Mouse (Mus musculus) mature B cell (primary cell): ENCODE results near the gene Plekha7.

Source experiments
- in situ Hi-C: fragments of 300-500 bp; cut with MboI; formaldehyde crosslinking; loops from 2 replicates; pipeline ENCODE4 v1.14.3; 2019

The Plekha7 gene

DNA sequence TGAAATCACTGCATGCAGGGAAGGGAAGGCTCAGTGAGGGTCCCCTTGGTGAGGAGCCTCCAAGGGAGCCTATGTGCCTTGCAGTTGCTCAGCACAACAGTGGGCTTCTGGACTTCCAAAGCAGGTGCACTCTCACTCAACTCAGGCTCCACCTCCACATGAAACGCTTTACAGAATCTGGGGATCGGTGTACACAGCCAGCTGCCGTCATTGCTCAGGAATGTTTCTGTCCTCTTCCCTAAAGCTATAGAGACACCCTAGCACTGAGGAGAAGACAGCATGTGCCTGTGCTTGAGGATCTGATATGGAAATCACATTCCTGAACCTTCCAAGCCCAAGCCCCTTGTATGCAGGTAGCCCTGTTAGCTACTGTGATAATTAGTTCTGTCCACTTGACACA lies 120.7 kb downstream of the Plekha7 start:
- in situ Hi-C loops, result no loop called here

DNA sequence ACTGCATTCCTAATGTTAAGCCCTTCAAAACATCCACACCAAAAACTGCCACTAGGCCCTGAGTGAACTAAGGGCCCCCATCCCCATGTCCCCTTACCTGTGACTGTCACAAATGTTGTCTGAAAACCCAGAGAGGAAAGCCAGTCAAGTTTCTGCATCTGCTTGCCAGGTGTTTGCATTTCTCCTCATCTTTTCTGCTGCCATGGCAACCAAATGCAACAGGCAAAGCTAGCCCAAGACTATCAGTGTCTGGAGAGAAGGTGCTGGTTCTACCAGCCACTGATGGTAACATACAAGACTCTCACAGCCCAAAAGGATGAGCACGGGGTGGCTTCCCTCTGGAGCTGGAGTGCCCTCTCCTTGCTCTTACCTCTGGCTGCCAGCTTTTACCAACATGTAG lies 121.3 kb downstream of the Plekha7 start:
- in situ Hi-C loops, result no loop called here

GRCm38 (mm10) chr7:116186156-116186555 lies 122.0 kb downstream of the Plekha7 start:
- in situ Hi-C loops, result no loop called here

- in situ Hi-C loops, result no loop called here
Measured at GRCm38 (mm10) chr7:116184358-116185057, 123.7 kb downstream of the Plekha7 start.

DNA sequence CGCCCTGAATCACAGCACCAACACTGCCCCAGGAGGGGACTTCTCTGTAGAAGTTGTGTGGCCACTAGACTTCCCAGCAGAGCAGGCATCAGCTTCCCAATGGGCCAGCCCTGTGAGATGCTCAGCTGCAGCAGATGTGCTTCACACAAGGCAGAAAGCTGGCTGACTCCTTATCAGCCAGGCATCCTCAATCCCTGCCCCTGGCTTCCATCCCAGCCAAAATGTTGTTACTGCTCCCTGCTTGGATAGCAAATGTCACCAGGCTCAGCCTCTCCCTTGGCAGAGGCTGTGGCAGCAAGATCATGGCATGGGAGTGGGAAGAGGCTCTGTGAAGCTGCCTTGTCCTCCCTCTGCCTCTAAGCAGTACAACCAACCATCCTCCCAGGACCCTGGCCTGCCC lies 125.7 kb downstream of the Plekha7 start:
- in situ Hi-C loops, result no loop called here

DNA sequence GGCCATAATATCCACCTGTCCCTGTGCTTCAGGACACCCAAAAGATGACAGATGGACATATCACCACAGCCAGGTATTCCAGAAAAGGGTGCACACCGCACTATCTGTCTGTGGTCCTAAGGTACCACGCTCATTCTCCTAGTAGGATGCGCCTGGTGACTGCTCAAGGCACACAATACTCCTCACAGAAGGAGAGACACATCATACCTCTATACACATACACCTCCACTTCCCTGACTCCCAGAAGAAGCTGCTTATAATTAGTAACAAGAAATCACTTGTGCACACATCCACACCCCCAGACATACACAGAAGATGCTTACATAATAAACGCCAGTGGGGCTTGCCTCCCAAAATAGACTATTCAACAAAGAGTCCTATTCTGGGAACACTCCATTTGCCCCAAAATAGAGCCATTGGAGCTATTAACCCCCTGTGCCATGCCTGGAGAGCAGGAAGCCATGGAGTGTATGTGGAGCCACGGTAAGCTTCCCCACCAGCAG lies 126.7 kb downstream of the Plekha7 start:
- in situ Hi-C loops, result no loop called here

GRCm38 (mm10) chr7:116178916-116179315 lies 129.3 kb downstream of the Plekha7 start:
- in situ Hi-C loops, result no loop called here

DNA sequence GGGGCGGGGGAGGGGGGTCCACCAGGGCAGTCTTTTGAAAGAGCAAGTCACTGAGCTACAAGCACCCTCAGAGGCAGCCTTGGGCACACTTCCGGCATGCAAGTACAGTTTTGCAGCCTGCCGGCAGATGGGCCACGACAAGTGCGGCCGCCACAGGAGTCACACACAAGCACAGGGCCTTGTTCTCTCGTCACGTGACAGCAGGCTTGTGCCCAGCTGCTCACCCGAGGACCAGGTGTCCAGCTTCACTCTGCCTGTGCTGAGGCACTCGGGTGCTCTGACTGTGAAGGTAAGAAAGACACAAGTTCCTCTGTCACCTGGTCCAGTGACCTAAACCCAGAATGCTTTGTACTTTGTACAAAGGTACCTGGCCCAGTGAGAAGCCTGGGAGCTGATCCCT lies 135.4 kb downstream of the Plekha7 start:
- in situ Hi-C loops, result no loop called here

GRCm38 (mm10) chr7:116169426-116169825 lies 138.8 kb downstream of the Plekha7 start:
- in situ Hi-C loops, result no loop called here

GRCm38 (mm10) chr7:116168224-116168623 lies 140.0 kb downstream of the Plekha7 start:
- in situ Hi-C loops, result no loop called here

- in situ Hi-C loops, result no loop called here
Measured at GRCm38 (mm10) chr7:116164232-116164631, 143.9 kb downstream of the Plekha7 start.

GRCm38 (mm10) chr7:116161544-116161943 lies 146.6 kb downstream of the Plekha7 start:
- in situ Hi-C loops, result no loop called here

- in situ Hi-C loops, result no loop called here
Measured at GRCm38 (mm10) chr7:116156894-116157143, 151.4 kb downstream of the Plekha7 start.

DNA sequence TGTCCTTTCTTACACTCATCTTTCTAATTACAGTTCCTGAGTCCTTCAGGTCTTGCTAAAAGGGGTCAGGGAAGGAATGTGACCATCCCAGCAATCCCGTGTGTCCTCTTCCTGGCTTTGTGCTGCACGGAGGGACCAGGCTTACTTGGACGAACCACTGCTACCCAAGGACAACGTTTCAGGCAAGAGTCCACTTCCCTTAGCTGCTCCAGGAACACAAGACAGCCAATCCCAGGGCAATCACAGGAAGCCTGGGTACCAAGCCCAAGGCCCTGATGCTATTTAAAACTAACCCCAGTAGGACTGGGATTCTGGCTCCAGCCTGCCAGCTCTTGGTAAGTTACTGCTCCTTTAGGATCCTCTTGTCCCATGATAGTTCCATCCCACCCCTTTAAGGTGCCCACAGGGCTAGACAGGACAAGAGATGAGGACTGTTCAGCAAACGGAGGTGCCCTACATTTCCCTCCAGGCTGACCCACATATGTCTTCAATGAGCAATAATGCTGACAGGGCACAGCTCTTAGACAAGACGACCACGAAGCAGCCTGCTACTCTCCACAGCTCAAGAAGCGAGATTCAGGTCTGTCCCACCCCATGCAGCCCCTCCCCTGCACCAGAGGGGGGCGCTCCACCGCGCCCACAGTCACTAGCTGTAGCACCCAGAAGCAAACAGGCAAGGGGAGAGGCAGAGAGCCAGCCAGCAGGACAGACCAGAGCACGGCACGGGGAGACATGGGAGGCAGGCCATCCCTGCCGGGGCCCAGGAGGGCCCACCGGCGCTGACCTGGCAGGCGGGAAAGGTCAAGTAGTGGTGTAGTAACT lies 151.9 kb downstream of the Plekha7 start:
- in situ Hi-C loops, result no loop called here

DNA sequence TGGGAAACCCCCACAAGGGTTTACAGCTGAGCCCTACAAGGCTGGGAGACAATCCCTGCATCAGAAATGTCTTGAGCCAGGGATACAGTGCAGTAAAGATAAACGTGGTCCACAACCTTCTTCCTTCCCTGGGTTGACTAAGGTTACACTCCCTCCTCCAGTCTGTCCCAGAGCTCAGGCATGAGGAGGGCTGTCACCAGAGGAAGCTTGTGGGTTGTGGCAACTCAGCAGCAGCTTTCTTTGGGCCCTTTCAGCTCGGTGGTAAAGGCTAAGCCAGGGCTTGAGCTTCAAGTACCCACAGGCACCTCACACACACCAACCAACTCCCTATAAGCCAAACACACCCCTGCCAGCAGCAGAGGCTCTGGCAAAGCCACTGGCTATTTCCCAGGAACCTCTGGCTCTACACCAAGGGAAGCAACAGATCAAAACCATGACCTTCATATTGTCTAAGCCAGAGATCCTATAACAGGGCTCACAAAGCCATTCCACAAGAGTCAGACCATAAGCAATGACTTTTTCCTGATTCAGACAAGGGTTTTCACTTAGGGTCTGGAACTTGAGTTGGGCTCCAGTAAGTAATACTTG lies 154.3 kb downstream of the Plekha7 start:
- in situ Hi-C loops, result no loop called here

DNA sequence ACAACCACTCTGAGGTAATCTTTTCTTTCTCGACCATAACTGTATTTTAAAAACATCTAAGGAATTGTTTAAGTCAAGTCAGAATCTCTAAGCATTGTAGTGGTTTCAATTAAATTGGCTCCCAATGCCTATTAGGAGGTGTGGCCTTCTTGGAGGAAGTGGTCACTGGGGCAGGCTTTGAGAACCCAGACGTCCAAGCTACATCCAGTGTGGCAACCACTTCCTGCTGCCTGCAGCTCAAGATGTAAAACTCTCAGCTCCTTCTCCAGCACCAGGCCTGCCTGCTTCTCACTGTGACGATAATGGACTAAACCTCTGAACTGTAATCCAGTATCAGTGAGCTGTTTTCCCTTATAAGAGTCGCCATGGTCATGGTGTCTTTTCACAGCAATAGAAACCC lies 158.6 kb downstream of the Plekha7 start:
- in situ Hi-C loops, result no loop called here

- in situ Hi-C loops, result no loop called here
Measured at GRCm38 (mm10) chr7:116147114-116147513, 161.1 kb downstream of the Plekha7 start.

DNA sequence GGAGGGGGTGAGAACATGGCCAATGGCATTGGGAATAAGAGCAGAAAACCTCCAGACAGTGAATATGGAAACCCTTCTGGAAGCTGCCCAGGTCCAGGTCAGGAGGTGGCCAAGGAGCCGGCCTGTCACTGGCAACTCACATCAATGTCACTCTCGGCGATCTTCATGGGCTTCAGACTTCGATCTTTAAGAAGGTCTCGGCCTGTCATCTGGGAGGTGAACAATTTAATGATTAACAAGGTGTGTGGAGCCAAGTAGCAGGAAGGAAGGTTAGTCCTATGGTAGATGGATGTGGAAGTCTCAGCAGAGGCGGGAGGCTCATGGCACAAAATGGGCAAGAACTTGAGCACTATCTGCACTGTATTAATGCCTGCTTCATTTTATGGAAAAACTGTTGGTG lies 163.1 kb downstream of the Plekha7 start:
- in situ Hi-C loops, result no loop called here

- in situ Hi-C loops, result no loop called here
Measured at GRCm38 (mm10) chr7:116137671-116138070, 170.5 kb downstream of the Plekha7 start.

DNA sequence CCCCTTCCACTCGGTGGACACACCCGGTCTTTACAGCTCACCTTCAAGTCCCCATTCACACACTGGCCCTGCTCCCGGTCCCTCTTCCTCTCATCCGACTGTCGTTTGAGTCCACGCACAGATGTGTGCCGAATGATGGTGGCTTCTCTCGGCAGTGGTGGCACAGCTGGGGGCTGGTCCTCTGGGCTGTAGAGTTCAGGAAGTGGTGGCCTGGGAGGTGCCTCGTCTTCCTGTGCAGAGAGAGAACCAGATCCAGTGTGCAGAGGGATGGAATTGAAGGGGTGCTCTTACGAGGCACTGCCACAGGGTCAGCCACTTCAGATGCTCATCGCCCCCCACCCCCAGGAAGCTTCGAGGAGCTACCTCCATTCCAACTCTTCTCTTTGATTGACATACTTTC lies 171.0 kb downstream of the Plekha7 start:
- in situ Hi-C loops, result no loop called here

DNA sequence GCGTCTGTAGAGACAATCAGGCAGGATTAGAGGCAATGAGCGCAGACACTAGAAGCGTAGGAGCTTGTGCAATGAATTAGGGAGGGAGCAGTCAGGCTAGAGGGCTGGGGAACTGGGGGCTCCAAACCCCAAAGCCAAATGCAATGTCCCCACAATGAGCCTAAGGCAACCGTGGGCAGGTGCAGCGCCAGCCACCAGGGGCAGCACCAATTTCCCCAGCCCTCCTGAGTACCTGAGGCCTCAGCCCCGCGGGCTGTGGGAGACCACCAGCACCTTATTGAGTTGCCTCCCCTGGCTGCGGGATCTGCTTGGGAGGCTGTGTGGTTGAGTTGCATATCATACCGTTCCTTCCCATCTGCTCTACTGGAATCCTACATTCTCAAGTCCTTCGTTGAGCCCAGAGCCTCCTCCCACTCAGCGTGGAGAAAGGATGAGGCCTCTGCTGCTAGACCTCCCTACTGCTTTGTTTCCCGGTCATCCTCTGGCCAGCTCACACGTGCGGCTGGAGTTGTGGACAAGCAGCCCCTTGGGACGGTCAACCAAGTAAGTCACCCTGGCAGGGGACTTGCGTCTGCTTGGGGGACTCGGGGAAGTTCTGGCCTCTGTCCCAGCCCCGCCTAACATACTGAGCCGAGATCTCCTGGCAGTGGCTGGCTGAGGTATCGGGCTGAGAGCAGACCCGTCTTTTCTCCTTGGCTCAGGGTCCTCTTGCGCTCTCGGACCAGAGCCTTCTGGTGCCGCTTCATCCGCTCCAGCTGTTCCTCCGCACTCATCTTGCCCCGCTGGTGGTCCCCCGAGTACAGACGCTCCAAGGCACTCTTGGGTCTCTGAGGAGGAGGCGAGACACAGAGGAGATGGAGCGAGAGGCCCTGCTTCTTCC lies 173.5 kb downstream of the Plekha7 start:
- in situ Hi-C loops, result no loop called here

- in situ Hi-C loops, result no loop called here
Measured at GRCm38 (mm10) chr7:116132078-116132477, 176.1 kb downstream of the Plekha7 start.
